ENCODE assay signal across 17 mouse cellular contexts in the genomic region with DNA sequence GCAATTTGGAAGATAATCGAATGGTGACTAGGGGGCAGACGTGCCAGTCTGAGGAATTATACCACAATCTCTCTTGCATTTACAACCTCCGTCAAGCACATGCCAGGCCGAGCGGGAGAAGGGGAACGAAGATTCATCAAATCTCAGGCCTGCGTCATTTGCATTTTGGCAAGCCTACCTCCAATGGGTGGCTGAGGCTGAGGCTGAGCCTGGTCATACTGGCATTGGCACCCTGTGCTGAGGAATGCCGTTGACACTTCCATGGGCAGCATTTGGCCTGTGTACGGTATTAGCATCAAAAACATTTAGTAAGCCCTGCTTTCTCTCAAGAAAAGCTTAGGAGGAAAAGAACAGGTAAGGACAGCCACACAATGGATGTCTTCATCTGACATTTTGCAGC.
"Had no signal": no experiment of that assay in that cellular context is flagged by ENCODE, and none has a peak within 500 bp of the region (broad histone marks: within the 10 kb centered on the region; RNA-seq: fewer than 3 reads in every experiment).

No protein-coding gene starts in this region.

- H3K4me2 ChIP-seq: liver, embryonic 11.5 days; liver, embryonic 15.5 days; midbrain, embryonic 12.5 days; neural tube, embryonic 12.5 days; stomach, embryonic 15.5 days had no signal

- H3K27me3 ChIP-seq: liver, embryonic 15.5 days; midbrain, embryonic 12.5 days; neural tube, embryonic 12.5 days; stomach, embryonic 15.5 days had no signal

- H3K4me1 ChIP-seq: limb, embryonic 10.5 days; liver, embryonic 15.5 days; midbrain, embryonic 12.5 days; neural tube, embryonic 12.5 days; stomach, embryonic 15.5 days had no signal

- ATAC-seq: lung, postnatal 0 days had no signal

- DNase-seq: kidney, adult 11 months; kidney, adult 9 months; kidney, postnatal 4 days; lung, adult 2 months; lung, postnatal 36 days; right cerebral cortex, postnatal 14 days; thymus, adult 2 months; thymus, postnatal 25 days had no signal

- H3K9me3 ChIP-seq: limb, embryonic 10.5 days; liver, embryonic 15.5 days; midbrain, embryonic 12.5 days; neural tube, embryonic 12.5 days; stomach, embryonic 15.5 days had no signal

- H3K9ac ChIP-seq: liver, embryonic 15.5 days; midbrain, embryonic 12.5 days; neural tube, embryonic 12.5 days; stomach, embryonic 15.5 days had no signal

- H3K4me3 ChIP-seq: layer of hippocampus, adult 2 months; limb, embryonic 10.5 days; liver, embryonic 15.5 days; midbrain, embryonic 12.5 days; neural tube, embryonic 12.5 days; stomach, embryonic 15.5 days had no signal

- H3K36me3 ChIP-seq: limb, embryonic 10.5 days; liver, embryonic 15.5 days; midbrain, embryonic 12.5 days; neural tube, embryonic 12.5 days; stomach, embryonic 15.5 days had no signal

- H3K27ac ChIP-seq: kidney, postnatal 0 days; layer of hippocampus, adult 2 months; limb, embryonic 10.5 days; liver, embryonic 15.5 days; midbrain, embryonic 12.5 days; neural tube, embryonic 12.5 days; stomach, embryonic 15.5 days had no signal
